In the genomic region with DNA sequence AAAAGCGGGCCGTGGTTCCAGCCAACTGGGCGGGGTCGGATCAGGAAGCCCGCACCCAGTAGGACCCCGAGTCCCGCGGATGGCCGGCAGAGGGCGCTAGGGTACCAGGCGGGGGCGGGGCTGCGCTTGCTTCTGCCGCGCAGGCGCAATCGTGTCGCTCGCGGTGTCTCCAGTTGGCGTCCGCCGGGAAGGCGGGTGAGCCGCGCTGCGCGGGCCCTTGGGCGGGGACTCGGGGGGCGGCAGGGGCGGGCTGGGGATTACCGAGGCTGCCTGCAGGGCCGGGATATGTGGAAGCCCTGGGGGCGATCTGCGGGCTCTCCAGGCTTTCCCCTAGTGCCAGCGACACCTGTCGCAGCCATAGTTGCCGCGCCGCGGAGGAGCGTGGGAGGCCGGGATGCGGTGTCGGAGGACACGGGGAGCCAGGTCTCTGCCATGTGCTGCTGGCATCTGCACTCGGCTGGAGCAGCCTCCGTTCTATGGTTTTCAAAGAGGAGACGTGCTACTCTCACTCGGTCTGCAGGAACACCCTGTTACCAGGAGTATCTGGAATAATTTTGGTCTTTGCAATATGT, we compare ENCODE assay signal across 8 mouse cellular contexts. TPM values are rescaled to one million over a fixed set of nuclear protein-coding genes. Genes with fewer than 3 reads are reported as not detected.
DNase-seq lines count a peak whose midpoint lies in the region; ATAC-seq lines count a peak whose summit lies in the region.

Gene Lyrm9 (plus strand): TSS at position 143 of the 572 bp plus-strand sequence.

- WGBS in hindbrain, embryonic 13.5 days = under 1% methylated on average over 51 of the region's 51 CpGs

- peak; percentile 90 for ATAC-seq in hindbrain, embryonic 13.5 days (ENCODE audit: low FRiP score)

- H3K4me2 ChIP-seq in hindbrain, embryonic 13.5 days = peak within 1 kb of the TSS; percentile 70

- H3K4me3 ChIP-seq in hindbrain, embryonic 13.5 days = peak within 1 kb of the TSS; percentile 67

- H3K9ac ChIP-seq in hindbrain, embryonic 13.5 days = peak within 1 kb of the TSS; percentile 82

- DNase-seq in NIH3T3 (ENCODE audit: low read depth) = peak; percentile 97
- peak; percentile 99 to 100 for DNase-seq in cerebellum, postnatal 10 days
- DNase-seq in frontal cortex, postnatal 14 days (ENCODE audit: low spot score in 2 of 2) = peak; percentile 89 to 94
- DNase-seq in layer of hippocampus, postnatal 25 days (ENCODE audit: extremely low spot score in 1 of 2, low spot score in 1 of 2) = peak; percentile 99
- peak; percentile 96 for DNase-seq in lung, postnatal 25 days (ENCODE audit: low spot score)
- DNase-seq in retina, embryonic 14.5 days (ENCODE audit: low spot score) = peak; percentile 94
- DNase-seq in urinary bladder, adult 18-20 months (ENCODE audit: low spot score in 2 of 2) = peak; percentile 92 to 99

- 0 out of 2 replicates have a peak, but pooled peaks cover 5% of the 10 kb centered on the region for H3K27me3 ChIP-seq in hindbrain, embryonic 13.5 days

- peaks cover 38% of the 10 kb centered on the region for H3K4me1 ChIP-seq in hindbrain, embryonic 13.5 days (replicated peaks)

- no peaks in the 10 kb centered on the region for H3K9me3 ChIP-seq in hindbrain, embryonic 13.5 days

- no peaks in the 10 kb centered on the region for H3K36me3 ChIP-seq in hindbrain, embryonic 13.5 days

- H3K27ac ChIP-seq in hindbrain, embryonic 13.5 days = peak within 1 kb of the TSS; percentile 84

RNA-seq across cellular contexts. Expression of gene Lyrm9, which starts in this region (rescaled TPM):
- 29.6 and 30.4 TPM in 2 replicates for polyA plus RNA-seq in hindbrain, embryonic 13.5 days (2015; fragmentation: Nextera tagmentation; extraction: Ambion mirVana)
- total RNA-seq in layer of hippocampus, postnatal 25 days (2021) = 10 to 100 TPM; 15.5 to 21.6 TPM

Comparison
In these comparisons a context has a peak if more than half of its experiments do, and no peak if none do; other contexts are left out.
1. Peak in every context shown above with its lines: DNase-seq, ATAC-seq, H3K4me3 ChIP-seq and H3K27ac ChIP-seq.